Mouse (Mus musculus) lung, postnatal 25 days (tissue): ENCODE data around the gene Scfd2.

Source experiments
- DNase-seq: peaks from one replicate; pipeline ENCODE4 v3.0.0; 2022; ENCODE audit warnings: low spot score

The Scfd2 gene

DNA sequence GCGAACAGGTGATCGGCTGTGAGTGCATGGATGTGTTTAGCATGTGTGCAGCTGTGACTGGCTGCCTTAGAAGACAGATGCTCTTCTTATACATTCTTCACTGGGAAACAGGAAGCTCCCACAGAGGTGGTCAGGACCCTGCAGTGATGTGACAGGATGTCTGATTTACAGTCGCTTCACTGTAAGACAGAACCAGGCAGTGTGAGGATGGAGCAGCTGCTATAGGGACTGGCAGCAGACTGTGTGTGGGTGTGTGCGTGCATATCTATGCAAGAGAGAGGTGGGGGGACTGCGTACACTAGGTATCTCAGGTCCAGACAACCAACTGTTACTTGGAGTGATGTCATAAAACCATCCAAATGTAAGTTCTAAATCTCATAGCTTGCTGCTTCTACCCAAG lies 254.3 kb downstream of the Scfd2 start:
- DNase-seq = no peak

DNA sequence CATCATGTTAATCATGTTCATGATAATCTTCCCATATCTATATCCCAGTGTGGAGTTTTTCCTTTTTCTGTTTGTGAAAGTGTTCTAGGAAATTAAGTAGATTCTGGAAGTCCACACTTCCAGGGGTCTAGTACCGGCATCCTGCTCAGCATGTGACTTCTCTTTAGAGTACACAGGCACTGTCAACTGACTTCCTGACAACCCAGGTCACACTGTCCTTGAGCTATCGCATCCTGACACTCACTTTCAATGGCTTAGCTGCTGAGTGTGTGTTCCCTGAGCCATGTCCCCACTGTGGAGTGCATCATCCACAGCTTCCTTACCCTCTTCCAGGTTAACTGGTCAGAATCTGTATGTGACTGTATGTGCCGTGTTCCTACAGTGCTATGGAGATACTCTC lies 258.2 kb downstream of the Scfd2 start:
- no peak for DNase-seq

DNA sequence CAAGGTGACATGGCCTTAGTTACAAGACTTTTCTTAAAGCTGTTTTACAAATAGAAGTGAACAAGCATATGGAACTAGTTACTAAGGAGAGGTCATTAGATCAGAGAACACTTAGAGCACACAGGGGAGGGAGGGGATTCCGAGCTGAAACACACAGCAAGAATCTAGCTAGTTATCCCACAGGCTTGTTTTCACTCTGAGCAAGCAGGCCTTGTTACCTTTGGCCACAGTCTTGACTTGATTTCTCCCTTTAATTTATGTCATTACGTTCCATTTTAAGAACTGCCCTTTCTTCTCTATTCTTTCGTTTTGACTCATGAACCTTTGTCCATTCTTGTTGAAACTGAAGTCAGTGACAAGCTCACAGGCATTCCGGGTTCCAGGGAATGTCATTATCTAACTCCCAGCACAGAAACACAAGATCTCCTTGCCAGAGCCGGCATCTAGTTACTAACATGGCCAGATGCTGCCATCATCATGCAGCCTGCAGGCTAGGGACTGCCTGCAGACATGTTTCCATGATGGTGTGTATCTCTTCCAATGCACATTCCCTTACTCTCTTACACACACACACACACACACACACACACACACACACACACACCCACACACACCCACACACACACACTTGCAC lies 263.7 kb downstream of the Scfd2 start:
- no peak for DNase-seq

DNA sequence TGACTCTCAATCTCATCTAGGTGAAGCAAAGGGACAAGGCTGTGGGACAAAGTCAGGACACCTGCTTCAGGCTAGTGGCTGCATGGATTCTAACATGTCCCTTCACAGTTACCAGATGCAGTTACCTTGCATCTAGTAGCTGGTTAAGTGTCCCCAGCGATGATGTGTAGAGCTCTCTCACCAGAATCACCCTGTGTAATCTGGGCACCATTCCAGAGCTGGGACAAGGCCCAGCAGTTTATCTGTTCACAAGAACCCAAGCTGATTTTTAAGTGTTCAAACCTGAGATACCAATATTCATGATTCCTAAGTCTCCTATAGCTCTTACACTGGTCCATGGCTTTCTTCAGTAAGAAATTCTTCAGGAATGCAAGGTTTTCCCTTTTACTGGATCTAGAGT lies 264.4 kb downstream of the Scfd2 start:
- no peak for DNase-seq

DNA sequence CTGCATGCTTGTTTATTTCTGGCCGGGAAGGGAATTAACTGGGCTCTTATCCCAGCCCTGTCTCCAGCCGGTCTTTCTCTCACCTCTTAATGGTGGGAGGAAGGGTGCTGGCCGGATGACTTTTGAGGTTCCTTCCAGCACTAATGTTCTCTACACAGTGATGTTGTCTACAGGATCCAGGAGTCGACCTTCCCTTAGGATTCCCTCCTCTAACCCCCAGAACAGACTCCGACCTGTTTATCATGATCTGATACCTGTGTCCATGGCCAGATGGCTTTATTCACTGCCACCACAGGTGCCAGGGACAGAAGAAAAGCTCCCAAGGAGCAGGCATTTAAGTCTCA lies 265.1 kb downstream of the Scfd2 start:
- DNase-seq = no peak

DNA sequence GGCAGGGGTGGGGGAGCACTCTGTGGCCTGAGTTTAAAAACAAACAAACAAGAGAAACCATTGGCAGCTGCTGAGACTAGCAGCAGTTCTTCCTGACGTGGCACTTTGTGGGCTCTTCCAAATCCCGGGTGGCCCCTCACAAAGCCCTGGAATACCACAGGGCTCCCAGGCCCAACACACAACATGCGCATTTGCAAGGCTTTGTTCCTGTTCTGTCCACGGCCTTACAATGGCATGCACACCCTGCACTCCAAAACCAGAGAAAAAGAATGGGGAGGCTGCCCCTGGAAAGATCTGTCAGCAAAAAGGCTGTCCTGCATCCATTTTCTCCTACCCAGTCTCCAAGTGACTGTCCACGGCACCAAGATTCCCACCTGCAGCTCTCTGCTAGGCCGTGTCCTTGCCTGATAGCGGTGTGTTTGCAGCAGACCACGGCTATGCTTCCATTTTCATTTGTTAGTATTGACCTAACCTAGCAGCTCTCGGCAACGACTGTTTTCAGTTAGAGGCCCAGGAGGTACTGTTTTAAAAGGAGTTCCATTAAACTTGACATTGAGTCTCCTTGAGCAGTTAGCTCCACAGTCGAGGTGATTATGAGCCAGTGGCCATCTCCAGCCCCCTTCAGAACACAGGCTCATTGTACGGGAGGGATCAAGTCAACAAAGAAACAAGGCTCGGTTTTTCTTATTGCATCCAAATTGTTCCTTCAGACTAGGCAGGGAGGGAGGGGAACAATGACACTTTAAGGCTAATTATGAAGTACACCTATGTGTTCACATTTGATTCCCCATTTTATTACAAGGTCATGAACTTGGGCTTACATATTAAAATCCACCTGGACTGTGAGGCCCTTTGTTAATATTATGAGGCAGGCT lies 265.7 kb downstream of the Scfd2 start:
- no peak for DNase-seq

DNA sequence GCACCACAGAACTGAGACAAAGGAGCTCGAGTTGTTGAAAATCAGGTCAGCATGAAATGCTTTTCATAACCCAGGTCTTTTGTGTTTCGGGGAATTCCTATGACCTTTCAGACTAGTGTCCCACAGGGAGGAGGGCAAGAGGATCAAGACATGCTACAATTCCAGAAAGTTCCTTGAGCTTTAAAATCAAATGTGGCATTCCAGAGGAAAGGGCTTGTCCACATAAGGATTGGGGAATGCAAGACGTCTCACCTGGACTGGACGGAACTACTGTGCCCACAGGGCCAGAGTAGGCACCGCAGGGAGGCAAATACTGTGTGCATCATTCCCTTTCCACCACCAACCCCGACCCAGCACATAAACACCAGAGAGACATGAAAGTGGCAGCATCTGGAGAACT lies 266.4 kb downstream of the Scfd2 start:
- no peak for DNase-seq

DNA sequence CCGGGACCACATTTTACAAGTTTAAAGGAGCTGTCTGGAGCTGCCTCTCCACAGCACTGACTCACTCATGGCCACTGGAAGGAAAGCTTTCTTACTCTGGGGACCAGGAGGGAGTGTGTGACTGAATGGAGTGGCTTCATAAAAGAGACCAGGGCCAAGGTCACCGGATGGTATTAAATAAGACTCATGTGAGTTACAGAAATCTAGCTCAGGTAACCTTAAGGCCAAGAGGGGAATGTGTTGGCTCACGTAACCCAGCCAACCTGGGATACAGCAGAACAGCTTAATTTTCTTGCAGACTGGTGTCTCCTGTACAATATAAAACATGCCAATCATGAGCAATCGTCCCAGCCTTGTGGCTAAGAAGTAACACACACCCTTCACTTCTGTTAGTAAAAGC lies 267.0 kb downstream of the Scfd2 start:
- no peak for DNase-seq

DNA sequence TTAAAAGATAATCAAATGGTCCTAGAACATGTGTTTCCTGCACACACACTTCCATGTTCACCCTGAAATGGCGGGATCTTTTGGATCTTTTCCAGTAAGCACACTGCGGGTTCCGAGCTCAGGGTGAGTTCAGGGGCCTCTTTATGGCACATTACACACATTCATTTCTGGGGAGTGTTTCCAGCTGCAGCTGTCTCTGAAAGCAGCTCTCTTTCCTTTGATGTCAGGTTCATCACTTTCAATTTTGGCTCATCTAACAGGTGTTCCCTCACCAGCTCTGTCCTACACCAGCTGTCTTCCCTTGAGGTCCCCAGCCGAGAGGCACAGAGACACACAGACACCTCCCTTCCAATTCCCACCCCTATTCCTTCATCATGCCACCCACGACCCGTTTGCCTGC lies 270.5 kb downstream of the Scfd2 start:
- no peak for DNase-seq

DNA sequence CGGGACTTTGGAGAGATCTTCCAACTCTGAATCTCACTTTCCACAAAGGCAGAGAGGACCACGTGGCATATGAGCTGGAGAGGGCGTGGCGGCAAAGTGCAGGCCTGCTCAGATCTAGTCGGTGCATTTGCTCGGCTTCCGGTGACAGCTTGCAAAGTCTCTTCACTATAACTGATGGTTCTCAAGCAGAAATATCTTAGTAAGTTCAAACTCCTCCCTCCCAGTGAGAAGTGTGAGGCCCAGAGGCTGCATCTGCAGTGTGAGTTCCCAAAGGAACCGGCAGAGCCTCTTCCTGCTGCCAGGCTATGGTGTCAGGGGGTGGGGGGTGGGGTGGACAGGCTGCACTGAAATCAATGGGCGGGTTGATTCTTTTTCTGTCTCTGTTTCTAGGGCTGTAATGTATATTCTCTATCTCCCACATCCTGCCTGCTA lies 271.2 kb downstream of the Scfd2 start:
- DNase-seq = peak; percentile 28

DNA sequence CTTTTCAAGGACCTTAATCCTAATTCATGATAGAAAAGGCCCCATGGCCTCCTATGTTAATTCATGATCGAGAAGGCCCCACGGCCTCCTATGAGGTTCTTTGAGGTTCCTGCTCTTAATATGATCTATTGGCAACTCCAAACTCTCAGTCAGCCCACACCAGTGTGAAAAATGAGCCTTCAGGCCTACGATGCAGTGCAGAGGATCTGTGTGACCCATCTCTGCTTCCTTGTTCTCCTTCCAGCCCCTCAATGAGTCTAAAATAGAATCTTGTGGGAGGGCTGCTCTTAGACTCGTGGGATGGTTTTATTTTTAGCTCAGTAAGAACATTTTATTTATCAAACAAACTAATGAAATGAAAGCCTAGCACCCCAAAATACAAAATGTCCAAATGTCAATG lies 274.9 kb downstream of the Scfd2 start:
- DNase-seq = no peak

DNA sequence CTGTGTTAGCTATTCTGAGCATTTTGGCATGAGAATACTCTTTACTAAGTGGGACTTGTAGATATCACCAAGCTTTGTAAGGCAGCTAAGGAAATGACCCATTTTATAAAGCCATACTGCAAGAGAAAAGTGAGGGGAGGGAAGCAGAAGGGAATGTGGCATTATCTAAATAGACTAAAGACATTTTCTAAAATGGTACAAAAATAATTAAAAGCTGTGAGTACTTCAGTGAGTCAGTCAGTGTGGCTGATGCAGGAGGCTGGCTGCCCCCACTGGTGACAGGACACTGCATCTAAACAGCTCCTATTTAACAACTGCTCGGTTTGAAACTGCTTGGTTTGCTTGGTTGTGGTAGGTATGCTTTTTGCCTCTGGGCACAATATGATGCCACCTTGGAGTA lies 276.6 kb downstream of the Scfd2 start:
- no peak for DNase-seq

DNA sequence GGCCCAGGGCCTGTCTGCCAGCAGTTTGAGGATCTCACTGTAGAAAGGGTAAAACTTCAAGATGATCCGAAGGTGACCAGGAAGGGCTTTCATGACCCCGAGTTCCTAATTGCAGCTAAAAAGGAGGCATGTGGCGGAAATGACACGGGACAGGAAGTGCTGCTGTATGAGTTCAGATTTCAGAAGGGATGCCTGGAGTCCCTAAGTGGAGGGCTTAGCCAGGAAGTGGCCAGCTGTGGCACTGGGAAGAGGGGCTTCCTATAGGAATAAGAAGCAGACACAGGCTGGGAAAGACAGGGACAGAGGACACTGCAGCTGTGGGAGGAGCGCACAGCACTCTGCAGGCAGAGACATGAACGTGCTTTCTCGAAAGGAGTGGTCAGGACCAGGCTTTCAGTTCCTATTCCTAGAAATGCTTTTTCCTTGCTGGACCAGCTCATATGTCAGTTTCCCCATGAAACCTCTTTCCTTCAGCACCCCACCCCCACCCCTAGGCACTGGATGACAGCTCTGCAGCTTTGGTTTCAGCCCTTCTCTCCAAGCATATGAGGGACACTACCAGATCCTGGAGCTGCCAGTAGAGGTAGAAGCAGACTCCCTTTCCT lies 277.7 kb downstream of the Scfd2 start:
- no peak for DNase-seq

DNA sequence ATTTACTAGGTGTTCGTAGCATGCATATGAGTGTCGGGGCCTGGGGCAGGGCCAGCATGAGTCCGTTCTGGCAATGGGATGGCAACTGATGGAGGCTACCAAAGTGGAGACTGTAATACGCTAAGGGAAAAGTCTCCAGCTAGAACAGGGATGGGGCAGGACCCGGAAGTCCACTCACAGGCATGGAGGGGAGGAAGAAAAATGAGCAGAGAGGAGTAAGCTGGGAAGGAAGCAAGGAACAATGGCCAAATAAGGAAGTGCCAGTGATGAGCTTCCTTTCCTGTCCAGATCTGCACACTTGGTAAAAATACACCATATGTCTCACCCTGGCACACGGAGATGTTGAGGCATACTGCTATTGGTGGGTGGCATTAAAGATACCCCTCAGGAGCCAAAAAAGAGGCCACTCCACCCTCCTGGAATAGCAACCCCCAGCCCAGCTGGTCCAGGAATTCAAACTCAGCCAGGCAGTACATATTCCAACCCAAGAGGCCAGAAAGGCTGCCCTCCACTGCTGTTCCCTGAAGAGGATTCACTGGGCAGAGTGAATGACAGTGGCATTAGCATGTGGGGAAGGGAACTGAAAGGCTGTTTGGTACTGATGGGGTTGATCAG lies 278.8 kb downstream of the Scfd2 start:
- DNase-seq = no peak

DNA sequence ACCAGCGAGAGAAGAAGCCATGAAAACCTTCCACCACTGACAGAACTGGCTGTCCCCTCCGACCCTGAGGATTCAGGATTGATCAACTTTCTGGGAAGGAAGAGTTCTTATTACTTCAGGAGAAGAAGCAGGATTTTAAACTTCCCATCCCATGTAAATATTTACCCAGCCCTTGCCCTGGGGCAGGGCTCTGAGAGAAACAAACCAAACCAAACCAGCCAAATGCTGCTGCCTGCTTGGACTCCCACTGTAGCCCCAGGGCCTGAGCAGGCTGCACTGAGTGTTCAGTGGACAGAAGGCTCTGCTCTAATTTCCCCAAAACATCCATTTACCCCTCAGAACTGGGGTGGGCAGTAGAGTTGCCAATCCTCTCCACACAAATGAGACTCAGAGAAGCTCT lies 280.6 kb downstream of the Scfd2 start:
- DNase-seq = no peak

DNA sequence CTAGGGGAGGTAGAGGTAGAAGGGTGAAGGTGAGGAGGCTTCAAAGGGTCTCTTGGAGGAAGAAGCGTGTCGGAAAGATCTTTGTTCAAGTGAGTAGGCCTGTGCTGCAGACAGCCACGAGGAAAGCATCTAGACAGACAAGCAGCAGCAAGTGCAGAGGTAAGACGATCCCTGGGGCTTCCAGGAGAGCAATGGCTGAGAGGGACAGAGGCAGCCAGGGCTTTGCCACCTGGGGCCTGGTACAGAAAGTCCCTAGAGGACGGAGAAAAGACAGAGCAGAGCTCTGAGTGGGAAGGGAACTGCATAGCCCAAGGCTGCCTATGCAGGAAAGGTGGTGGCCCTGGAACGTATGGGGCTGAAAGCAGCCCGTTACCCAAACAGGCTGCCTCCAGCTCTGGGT lies 281.3 kb downstream of the Scfd2 start:
- DNase-seq = no peak

DNA sequence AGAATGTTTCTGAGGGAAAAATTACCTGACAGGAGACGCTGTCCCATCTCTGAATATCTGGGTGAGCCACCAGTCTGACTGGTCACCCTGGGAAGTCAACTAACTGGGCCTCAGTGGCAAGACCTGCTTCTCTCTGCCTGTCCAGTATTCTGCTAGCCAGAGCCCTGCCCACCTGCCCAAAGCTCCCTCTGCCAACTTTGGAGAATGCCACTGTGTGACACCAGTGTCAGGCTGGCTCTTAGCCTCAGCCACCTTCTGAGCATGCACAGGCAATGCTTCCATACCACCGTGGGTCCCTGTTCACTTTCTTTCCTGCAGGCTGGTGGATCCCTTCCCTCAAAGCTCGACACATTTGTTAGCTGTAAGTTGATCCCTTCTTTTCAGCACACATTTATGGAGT lies 281.8 kb downstream of the Scfd2 start:
- DNase-seq = no peak

DNA sequence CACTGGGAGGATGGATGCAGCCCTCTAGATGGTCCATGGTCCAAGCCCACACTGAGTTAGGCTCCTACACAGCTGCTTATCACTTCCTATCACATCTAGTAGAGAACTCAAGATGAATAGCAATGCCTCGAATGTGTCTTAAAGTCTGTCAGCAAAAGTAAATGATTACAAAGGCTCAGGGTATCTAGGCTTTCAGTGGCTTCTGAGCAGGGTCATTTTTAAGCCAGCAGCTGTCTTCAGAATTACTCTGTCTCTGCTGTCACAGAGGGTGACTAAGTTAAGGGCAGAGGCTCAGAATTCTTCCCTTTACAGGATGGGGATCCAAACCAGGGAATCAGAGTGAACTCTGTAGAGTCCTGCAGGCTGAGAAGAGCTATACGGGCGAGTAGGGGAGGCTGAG lies 284.6 kb downstream of the Scfd2 start:
- no peak for DNase-seq

DNA sequence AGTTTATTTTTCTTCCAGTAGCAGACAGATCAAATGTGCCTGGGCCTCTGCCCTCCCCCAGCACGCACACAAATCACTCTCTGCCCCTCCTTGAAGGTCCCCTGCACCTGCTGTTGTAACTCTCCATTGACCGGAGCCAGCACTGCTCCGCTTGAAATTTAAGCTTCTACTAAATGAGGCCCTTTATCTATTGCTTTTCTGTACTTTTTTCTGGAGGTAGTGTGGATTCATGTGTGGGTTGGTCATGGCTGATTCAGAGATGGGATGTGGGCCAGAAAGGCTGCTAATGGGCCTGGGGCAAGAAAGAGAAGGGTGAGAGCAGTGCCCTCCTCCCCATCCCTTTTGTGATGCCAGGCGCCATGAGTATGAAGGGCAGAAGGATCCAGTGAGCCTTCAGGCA lies 285.1 kb downstream of the Scfd2 start:
- DNase-seq = no peak

DNA sequence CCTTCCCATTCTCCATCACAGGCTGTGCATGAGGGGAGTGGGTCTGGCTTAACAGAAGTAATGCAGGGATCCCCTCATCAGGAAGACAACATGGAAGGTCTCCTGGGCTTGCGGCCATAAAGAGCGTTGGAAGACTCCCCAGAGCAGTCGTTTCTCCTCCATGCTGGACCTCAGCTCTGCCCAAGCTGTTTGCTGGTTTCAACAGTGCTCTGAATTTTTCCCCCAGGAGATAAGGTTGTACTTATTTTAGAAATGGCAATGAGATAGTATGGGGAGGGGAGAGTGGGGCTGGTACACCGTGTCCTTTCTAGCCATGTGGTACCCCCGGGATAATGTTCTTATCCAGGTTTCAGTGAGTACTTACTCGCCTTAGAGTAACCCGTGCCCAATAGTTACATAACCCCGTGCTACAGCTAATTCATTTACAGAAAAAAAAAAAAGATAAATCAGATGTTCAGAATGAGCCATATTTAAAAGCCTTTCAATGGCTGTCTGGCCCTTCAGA lies 285.9 kb downstream of the Scfd2 start:
- DNase-seq = no peak

DNA sequence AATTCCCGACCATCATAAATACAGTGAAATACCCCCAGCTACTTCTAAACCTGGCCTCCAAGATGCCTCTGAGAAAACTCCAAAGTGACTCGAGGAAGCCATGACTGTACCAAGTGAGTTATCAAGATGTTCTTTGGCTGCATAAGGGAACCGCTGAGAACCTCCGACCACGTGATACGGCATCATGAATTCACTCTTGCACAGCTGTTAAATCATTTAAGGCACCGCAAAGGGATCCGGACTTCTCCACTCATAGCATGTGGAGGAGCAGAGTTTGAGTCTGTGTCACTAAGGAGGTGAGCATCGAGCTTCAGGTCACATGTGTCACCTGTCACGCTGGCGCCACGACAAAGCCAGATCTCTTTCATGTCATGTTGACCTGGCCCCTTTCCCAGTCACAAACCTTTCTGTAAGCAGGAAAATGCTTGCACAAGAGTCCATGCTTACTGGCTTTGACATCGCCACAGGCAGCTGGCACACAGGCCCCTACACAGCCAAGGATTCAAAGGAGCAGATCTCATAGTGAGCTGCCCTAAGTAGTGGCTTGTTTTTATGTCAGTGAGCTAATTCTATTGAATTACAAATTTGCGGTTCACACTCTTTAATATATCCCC lies 287.0 kb downstream of the Scfd2 start:
- peak; percentile 26 for DNase-seq

DNA sequence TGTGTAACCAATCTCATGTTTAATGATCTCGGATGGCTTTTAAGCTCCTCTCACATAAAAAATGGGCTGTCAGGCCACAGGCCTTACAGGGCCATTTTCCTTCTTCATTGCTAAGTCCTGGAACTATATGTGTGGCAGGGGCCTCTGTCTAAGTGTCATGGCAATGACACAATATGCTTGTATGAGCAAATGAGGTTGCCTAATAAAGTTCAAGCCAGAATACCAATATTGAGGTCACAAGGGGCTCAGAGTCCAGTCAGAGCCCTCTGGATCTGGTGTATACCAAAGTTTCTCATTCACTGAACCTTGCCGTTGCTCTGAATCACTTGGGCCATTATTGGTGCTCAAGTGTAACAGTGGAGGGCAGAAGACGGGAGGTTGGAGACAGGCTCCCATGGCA lies 288.9 kb downstream of the Scfd2 start:
- DNase-seq = no peak
